Mouse (Mus musculus) activated CD4-positive, CD25-positive, alpha-beta regulatory T cell, adult 4 months (primary cell): ENCODE measurements around the gene Rhox4a2. TPM values are rescaled to one million over a fixed set of nuclear protein-coding genes. Genes with fewer than 3 reads are reported as not detected.
"Not testable (repeated sequence)": the region's sequence is repeated elsewhere in the genome, so short reads cannot be mapped to it uniquely, and the experiment has no call there.

Experiments
- ATAC-seq: one replicate; pipeline ENCODE4 v1.8.0; 2017
- polyA plus RNA-seq, 2 experiments: library from polyadenylated mRNA; unstranded; fragments of 100-300 nt; shearing (Covaris generic); gene quantifications; one replicate each; pipeline ENCODE4 v1.2.1; 2017

The Rhox4a2 gene
- not detected for polyA plus RNA-seq

GRCm38 (mm10) chrX:37390548-37390947 lies at the start of gene Rhox4a2:
Gene Rhox4a2 (plus strand): TSS chrX:37390848.
- ATAC-seq: not testable (repeated sequence)

GRCm38 (mm10) chrX:37379728-37380127 lies 10.9 kb upstream of the Rhox4a2 start, which contains the start of gene Rhox3a2:
Gene Rhox3a2 (plus strand): TSS chrX:37380028.
- ATAC-seq: not testable (repeated sequence)

- ATAC-seq: not testable (repeated sequence)
Observed at GRCm38 (mm10) chrX:37411767-37412166, 21.1 kb downstream of the Rhox4a2 start, which contains the start of gene Rhox2b. Gene Rhox2b (plus strand): TSS chrX:37412067.

GRCm38 (mm10) chrX:37432194-37432593 lies 41.5 kb downstream of the Rhox4a2 start, which contains the start of gene Rhox4b:
Gene Rhox4b (plus strand): TSS chrX:37432494.
- not testable (repeated sequence) for ATAC-seq

Other genes starting within 250 kb of the Rhox4a2 start
- under 1 TPM in 1 of 2 experiments, not detected in 1; 0.19 TPM for gene Akap14, start 222.0 kb upstream of the Rhox4a2 start, polyA plus RNA-seq
- 100 to 1,000 TPM; 295 to 357 TPM for gene Ndufa1, start 199.7 kb upstream of the Rhox4a2 start, polyA plus RNA-seq
- gene Rnf113a1, start 199.6 kb upstream of the Rhox4a2 start, polyA plus RNA-seq: 10 to 100 TPM in 1 of 2 experiments, 1 to 10 TPM in 1; 9.5 to 10.9 TPM
- not detected for gene Gm9, start 179.8 kb upstream of the Rhox4a2 start, polyA plus RNA-seq
- gene Rhox1, start 168.6 kb upstream of the Rhox4a2 start, polyA plus RNA-seq: not detected
- gene Rhox2a, start 145.9 kb upstream of the Rhox4a2 start, polyA plus RNA-seq: not detected
- not detected for gene Rhox3a, start 140.9 kb upstream of the Rhox4a2 start, polyA plus RNA-seq
- gene Rhox4a, start 125.5 kb upstream of the Rhox4a2 start, polyA plus RNA-seq: not detected
- not detected for gene Rhox3a2, start 10.8 kb upstream of the Rhox4a2 start, polyA plus RNA-seq
- gene Rhox2b, start 21.2 kb downstream of the Rhox4a2 start, polyA plus RNA-seq: not detected
- under 1 TPM in 1 of 2 experiments, not detected in 1; 0.33 TPM for gene Rhox4b, start 41.6 kb downstream of the Rhox4a2 start, polyA plus RNA-seq
- not detected for gene Rhox2c, start 62.8 kb downstream of the Rhox4a2 start, polyA plus RNA-seq
- gene Rhox3c, start 67.7 kb downstream of the Rhox4a2 start, polyA plus RNA-seq: not detected
- not detected for gene Rhox4c, start 89.5 kb downstream of the Rhox4a2 start, polyA plus RNA-seq
- gene Rhox2d, start 102.6 kb downstream of the Rhox4a2 start, polyA plus RNA-seq: not detected
- gene Rhox4d, start 123.5 kb downstream of the Rhox4a2 start, polyA plus RNA-seq: under 1 TPM in 1 of 2 experiments, not detected in 1; 0.27 TPM
- not detected for gene Rhox2e, start 139.6 kb downstream of the Rhox4a2 start, polyA plus RNA-seq
- gene Rhox3e, start 151.2 kb downstream of the Rhox4a2 start, polyA plus RNA-seq: not detected
- gene Rhox4e, start 166.6 kb downstream of the Rhox4a2 start, polyA plus RNA-seq: not detected
- not detected for gene Rhox2f, start 180.6 kb downstream of the Rhox4a2 start, polyA plus RNA-seq
- not detected for gene Rhox3f, start 190.1 kb downstream of the Rhox4a2 start, polyA plus RNA-seq
- under 1 TPM in 1 of 2 experiments, not detected in 1; 0.45 TPM for gene Rhox4f, start 216.9 kb downstream of the Rhox4a2 start, polyA plus RNA-seq
- gene Rhox3g, start 237.8 kb downstream of the Rhox4a2 start, polyA plus RNA-seq: not detected